Mouse (Mus musculus) heart, embryonic 10.5 days (tissue): ENCODE data around the gene 4930447C04Rik. TPM values are rescaled to one million over a fixed set of nuclear protein-coding genes. Genes with fewer than 3 reads are reported as not detected.

Experiments used
- DNase-seq: peaks from one replicate; pipeline ENCODE4 v3.0.0-alpha.2; 2017; ENCODE audit warnings: low spot score
- H3K27ac ChIP-seq: fragments of 300-500 bp; sonication (generic); 2 replicates; pipeline ENCODE4 v1.5.1; 2016; ENCODE audit warnings: mild to moderate bottlenecking
- H3K27me3 ChIP-seq: fragments of 300-500 bp; sonication (generic); 2 replicates; pipeline ENCODE4 v1.6.1; 2016; ENCODE audit warnings: mild to moderate bottlenecking; ENCODE audit not compliant: poor library complexity, insufficient read depth, severe bottlenecking
- H3K36me3 ChIP-seq: fragments of 300-500 bp; sonication (generic); 2 replicates; pipeline ENCODE4 v1.6.1; 2016; ENCODE audit warnings: mild to moderate bottlenecking, moderate library complexity
- H3K4me1 ChIP-seq: fragments of 300-500 bp; sonication (generic); 2 replicates; pipeline ENCODE4 v1.6.1; 2016; ENCODE audit warnings: mild to moderate bottlenecking
- H3K4me3 ChIP-seq: fragments of 300-500 bp; sonication (generic); 2 replicates; pipeline ENCODE4 v1.5.1; 2016; ENCODE audit warnings: mild to moderate bottlenecking, moderate library complexity
- H3K9me3 ChIP-seq: fragments of 300-500 bp; sonication (generic); 2 replicates; pipeline ENCODE4 v1.6.1; 2016; ENCODE audit warnings: mild to moderate bottlenecking, moderate library complexity
- WGBS: fragments of 180-500 bp; shearing (Covaris S2); methylation state at CpG from one replicate; pipeline ENCODE4 v1.1.7; 2016; 5-methylcytosine and 5-hydroxymethylcytosine counted together
- polyA plus RNA-seq: library from polyadenylated mRNA; unstranded; fragments of >200 nt; fragmentation: Nextera tagmentation; extraction: Ambion mirVana; gene quantifications from 2 replicates; pipeline ENCODE4 v1.2.1, GENCODE M21; 2016

The 4930447C04Rik gene
- polyA plus RNA-seq: 4.3 and 4.8 TPM in 2 replicates

DNA sequence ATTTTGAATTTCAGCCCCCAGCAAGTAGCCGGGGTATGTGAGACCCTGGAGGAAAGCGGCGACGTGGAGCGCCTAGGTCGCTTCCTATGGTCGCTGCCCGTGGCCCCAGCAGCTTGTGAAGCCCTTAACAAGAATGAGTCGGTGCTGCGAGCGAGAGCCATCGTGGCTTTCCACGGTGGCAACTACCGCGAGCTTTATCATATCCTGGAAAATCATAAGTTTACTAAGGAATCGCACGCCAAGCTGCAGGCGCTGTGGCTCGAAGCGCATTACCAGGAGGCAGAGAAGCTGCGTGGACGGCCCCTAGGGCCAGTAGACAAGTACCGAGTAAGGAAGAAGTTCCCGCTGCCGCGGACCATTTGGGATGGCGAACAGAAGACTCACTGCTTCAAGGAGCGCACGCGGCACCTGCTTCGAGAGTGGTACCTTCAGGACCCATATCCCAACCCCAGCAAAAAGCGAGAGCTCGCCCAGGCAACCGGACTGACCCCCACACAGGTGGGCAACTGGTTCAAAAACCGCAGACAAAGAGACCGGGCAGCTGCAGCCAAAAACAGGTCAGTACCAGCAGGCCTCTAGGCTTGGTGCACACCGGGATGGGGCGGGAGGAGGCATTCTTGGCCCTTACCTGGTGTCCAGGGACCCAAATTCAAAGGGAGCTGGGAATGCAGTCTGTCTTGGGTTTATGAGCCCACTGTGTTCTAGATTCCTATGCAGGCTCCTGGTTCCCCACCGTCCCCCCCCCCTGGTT, at the start of gene 4930447C04Rik:
TSS of gene 4930447C04Rik (minus strand) at position 704 of the 751 bp plus-strand sequence.
- under 1% methylated on average over 39 of the region's 39 CpGs for WGBS
- no peaks in the 10 kb centered on the region for H3K9me3 ChIP-seq
- H3K27me3 ChIP-seq: peaks cover 98% of the 10 kb centered on the region
- DNase-seq: peak; percentile 76
- H3K4me1 ChIP-seq: peaks cover 18% of the 10 kb centered on the region
- H3K36me3 ChIP-seq: no peaks in the 10 kb centered on the region
- H3K4me3 ChIP-seq: peak within 1 kb of the TSS; percentile 52
- H3K27ac ChIP-seq: no peak within 1 kb of the TSS

GRCm38 (mm10) chr12:72983071-72983857, 42.7 kb upstream of the 4930447C04Rik start:
- Histone ChIP-seq H3K36me3 (no peaks in the 10 kb centered on the region), H3K27ac (no peak overlapping the region), H3K9me3 (no peaks in the 10 kb centered on the region), H3K4me3 (no peak overlapping the region), H3K27me3 (0 out of 2 replicates have a peak, but pooled peaks cover 3% of the 10 kb centered on the region), H3K4me1 (no peaks in the 10 kb centered on the region)
- 83% methylated on average over 8 of the region's 8 CpGs for WGBS
- DNase-seq: no peak

GRCm38 (mm10) chr12:72982616-72983015, 42.0 kb upstream of the 4930447C04Rik start:
- Histone ChIP-seq H3K27me3 (0 out of 2 replicates have a peak, but pooled peaks cover 3% of the 10 kb centered on the region), H3K4me3 (no peak overlapping the region), H3K4me1 (no peaks in the 10 kb centered on the region), H3K27ac (no peak overlapping the region), H3K9me3 (no peaks in the 10 kb centered on the region), H3K36me3 (no peaks in the 10 kb centered on the region)
- WGBS: 78% methylated on average over 10 of the region's 10 CpGs
- DNase-seq: no peak

DNA sequence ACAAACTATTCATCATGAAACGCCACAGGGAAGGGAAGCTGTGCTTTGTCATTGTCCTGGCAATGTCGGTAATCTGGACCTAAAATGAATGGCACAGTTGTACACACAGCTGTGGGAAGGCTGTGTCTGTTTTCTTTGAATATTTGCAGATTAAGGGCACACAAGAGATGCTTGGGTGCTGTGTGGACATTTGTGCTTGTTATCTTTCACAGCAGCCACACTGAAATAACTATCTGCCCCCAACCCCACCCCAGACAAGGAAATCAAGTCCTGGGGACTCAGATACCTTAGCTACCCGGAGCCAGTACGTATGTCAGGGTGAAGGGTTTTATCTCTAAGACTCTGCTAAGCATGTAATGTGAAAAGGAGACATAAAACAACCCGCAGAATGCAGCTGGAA, 38.7 kb upstream of the 4930447C04Rik start:
- Histone ChIP-seq H3K27me3 (peaks cover 4% of the 10 kb centered on the region; the same call in 1 of the 2 replicates), H3K9me3 (no peaks in the 10 kb centered on the region), H3K36me3 (no peaks in the 10 kb centered on the region), H3K4me3 (no peak overlapping the region), H3K4me1 (peaks cover 7% of the 10 kb centered on the region; the same call in 1 of the 2 replicates), H3K27ac (no peak overlapping the region)
- no peak for DNase-seq
- 60% methylated on average over 5 of the region's 5 CpGs for WGBS

- Histone ChIP-seq H3K4me3 (no peak overlapping the region), H3K4me1 (peaks cover 7% of the 10 kb centered on the region; the same call in 1 of the 2 replicates), H3K27me3 (peaks cover 8% of the 10 kb centered on the region; the same call in 1 of the 2 replicates), H3K27ac (no peak overlapping the region), H3K36me3 (no peaks in the 10 kb centered on the region), H3K9me3 (no peaks in the 10 kb centered on the region)
- no peak for DNase-seq
- 85% methylated on average over 3 of the region's 3 CpGs for WGBS
Observed at GRCm38 (mm10) chr12:72977851-72978250, 37.3 kb upstream of the 4930447C04Rik start.

GRCm38 (mm10) chr12:72976718-72977117, 36.1 kb upstream of the 4930447C04Rik start:
- Histone ChIP-seq H3K27me3 (peaks cover 9% of the 10 kb centered on the region; the same call in 1 of the 2 replicates), H3K36me3 (no peaks in the 10 kb centered on the region), H3K9me3 (no peaks in the 10 kb centered on the region), H3K27ac (0 out of 2 replicates have a peak overlapping the region, but pooled peaks have one; percentile 32), H3K4me1 (peaks cover 7% of the 10 kb centered on the region; the same call in 1 of the 2 replicates), H3K4me3 (peak overlapping the region; percentile 53)
- WGBS: under 1% methylated on average over 12 of the region's 12 CpGs
- peak; percentile 89 for DNase-seq

DNA sequence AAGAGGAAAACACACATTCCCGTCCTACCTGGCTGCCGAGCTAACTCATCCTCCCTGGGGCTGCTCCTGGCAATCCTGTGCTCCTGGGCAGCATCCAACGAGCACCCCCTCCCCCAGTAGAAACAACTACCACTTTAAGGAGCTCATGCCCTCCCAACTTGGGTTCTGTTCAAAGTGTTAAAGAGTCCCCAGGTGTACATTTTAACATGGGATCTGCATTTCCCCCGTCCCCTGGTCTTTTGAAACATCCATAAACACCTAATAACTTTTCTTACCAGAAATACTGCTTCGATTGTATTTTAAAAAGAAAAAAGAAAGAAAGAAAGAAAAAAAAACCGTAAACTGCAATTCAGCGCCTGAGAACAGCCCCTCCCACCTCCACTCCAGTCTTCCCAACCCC, 35.6 kb upstream of the 4930447C04Rik start:
- Histone ChIP-seq H3K27ac (0 out of 2 replicates have a peak overlapping the region, but pooled peaks have one; percentile 32), H3K9me3 (no peaks in the 10 kb centered on the region), H3K36me3 (no peaks in the 10 kb centered on the region), H3K4me1 (peaks cover 7% of the 10 kb centered on the region; the same call in 1 of the 2 replicates), H3K27me3 (peaks cover 9% of the 10 kb centered on the region; the same call in 1 of the 2 replicates), H3K4me3 (peak overlapping the region; percentile 53)
- DNase-seq: no peak
- 3% methylated on average over 7 of the region's 7 CpGs for WGBS

DNA sequence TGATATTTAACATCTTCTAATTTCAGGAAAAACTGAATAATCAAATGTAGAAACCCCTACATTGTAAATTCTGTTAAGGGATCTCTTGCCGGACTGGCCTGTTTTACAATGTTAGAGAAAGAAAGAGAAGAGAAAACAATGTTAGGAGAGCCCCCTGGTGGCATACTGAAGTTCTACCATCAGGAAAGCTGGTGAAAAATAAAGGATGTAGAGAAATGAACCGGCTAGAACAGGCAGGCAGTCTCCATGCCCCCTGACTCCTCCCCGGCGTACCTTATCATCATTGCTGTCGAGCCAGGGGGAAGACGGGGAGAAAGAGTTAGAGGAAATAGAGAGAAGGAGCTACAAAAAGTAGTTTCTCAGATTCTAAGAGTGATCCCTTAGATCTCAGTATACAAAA, 32.6 kb upstream of the 4930447C04Rik start:
- WGBS: 10% methylated on average over 6 of the region's 6 CpGs
- no peak for DNase-seq
- H3K4me3 ChIP-seq: no peak overlapping the region
- H3K27ac ChIP-seq: no peak overlapping the region
- H3K4me1 ChIP-seq: peaks cover 7% of the 10 kb centered on the region; the same call in 1 of the 2 replicates
- peaks cover 9% of the 10 kb centered on the region; the same call in 1 of the 2 replicates for H3K27me3 ChIP-seq
- H3K36me3 ChIP-seq: no peaks in the 10 kb centered on the region
- H3K9me3 ChIP-seq: no peaks in the 10 kb centered on the region

DNA sequence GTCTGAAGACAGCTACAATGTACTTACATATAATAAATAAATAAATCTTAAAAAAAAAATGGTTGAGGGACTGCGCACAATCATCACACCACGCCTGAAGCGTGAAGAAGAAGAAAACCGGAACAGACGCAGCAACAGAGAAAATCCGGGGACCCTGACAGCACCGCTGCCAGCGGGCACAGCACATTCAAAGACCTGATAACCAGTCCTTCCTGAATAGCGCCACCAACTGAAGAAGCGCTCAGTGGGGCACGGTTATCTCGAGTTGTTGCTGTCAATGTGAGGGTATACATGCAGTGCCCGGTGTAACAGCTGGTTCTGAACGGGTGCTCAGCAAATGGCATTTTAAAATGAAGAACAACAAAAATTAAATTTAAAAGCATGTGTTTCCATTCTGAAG, 30.0 kb upstream of the 4930447C04Rik start:
- H3K27me3 ChIP-seq: peaks cover 9% of the 10 kb centered on the region; the same call in 1 of the 2 replicates
- H3K27ac ChIP-seq: no peak overlapping the region
- no peaks in the 10 kb centered on the region for H3K36me3 ChIP-seq
- H3K9me3 ChIP-seq: no peaks in the 10 kb centered on the region
- WGBS: 60% methylated on average over 14 of the region's 14 CpGs
- no peaks in the 10 kb centered on the region for H3K4me1 ChIP-seq
- H3K4me3 ChIP-seq: no peak overlapping the region
- DNase-seq: no peak

DNA sequence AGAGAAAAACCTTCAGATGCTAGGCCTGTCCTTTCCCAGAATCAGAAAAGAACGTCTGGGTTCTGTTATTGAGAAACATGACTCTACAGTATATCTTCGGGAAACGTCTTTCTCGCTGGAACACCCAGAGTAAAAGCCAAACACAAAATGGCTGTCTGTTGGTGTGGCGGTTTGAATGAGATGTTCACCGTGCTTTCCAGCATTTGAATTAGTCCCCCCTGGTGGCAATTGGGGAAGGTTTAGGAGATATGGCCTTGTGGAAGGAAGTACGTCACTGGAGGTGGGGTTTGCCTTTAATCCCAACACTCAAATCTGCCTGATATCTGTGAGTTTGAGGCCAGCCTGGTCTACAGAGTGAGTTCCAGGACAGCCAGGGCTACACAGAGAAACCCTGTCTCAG, 27.0 kb upstream of the 4930447C04Rik start:
- H3K4me1 ChIP-seq: no peaks in the 10 kb centered on the region
- H3K36me3 ChIP-seq: no peaks in the 10 kb centered on the region
- WGBS: 79% methylated on average over 7 of the region's 7 CpGs
- no peak overlapping the region for H3K27ac ChIP-seq
- no peak for DNase-seq
- no peaks in the 10 kb centered on the region for H3K9me3 ChIP-seq
- H3K27me3 ChIP-seq: peaks cover 4% of the 10 kb centered on the region; the same call in 1 of the 2 replicates
- no peak overlapping the region for H3K4me3 ChIP-seq

DNA sequence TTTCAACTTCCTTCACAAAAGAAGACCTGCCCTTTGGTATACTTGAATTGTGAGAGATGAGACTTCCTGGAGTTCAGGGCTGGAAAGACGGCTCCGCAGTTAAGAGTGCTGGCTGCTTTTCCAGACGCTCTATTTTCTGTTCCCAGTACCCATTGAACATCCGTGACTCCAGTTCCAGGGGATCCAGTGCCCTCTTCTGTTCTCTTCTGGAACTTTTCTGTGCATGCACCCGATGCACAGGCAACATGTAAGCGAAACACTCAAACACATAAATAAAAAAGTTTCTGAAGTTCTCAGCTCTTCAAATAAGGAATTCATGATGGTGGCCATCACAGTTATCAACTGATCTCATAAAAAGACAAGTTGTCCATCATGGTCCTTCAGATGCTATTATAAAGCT, 22.2 kb upstream of the 4930447C04Rik start:
- Histone ChIP-seq H3K4me3 (no peak overlapping the region), H3K27me3 (peaks cover 15% of the 10 kb centered on the region; the same call in 1 of the 2 replicates), H3K9me3 (no peaks in the 10 kb centered on the region), H3K27ac (no peak overlapping the region), H3K36me3 (no peaks in the 10 kb centered on the region), H3K4me1 (no peaks in the 10 kb centered on the region)
- DNase-seq: no peak
- 62% methylated on average over 6 of the region's 6 CpGs for WGBS

DNA sequence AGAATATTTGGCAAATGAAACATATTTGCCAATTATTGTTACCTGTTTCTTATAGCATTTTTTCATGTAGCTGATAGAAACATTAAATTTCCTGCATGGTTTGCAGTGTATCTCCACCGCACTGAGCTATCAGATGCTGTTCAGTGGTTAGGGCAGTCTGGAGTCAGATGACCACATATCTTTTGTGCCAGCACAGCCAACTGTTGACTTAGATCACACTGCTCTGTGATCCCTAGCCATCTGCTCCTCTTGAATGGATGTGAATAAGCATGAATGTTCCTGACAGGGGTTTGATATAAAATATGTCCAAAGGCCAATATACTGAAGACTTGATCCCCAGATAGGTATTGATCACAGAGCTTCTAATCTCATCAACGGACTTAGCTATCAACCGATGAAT, 17.9 kb upstream of the 4930447C04Rik start:
- DNase-seq: peak; percentile 25
- H3K27me3 ChIP-seq: 0 out of 2 replicates have a peak, but pooled peaks cover 25% of the 10 kb centered on the region
- no peak overlapping the region for H3K27ac ChIP-seq
- peaks cover 16% of the 10 kb centered on the region for H3K4me1 ChIP-seq
- 94% methylated on average over 3 of the region's 3 CpGs for WGBS
- no peaks in the 10 kb centered on the region for H3K9me3 ChIP-seq
- H3K4me3 ChIP-seq: no peak overlapping the region
- no peaks in the 10 kb centered on the region for H3K36me3 ChIP-seq
